Mouse (Mus musculus) stomach, postnatal 0 days (tissue): ENCODE measurements around the gene Stim1.

Experiments used
- CTCF ChIP-seq: IDR thresholded peaks from 2 replicates; pipeline ENCODE4 v1.5.1; 2016; ENCODE audit warnings: antibody characterized with exemption, low read depth, mild to moderate bottlenecking, moderate library complexity
- EP300 ChIP-seq: optimal IDR thresholded peaks from 2 replicates; pipeline ENCODE3; 2016; ENCODE audit warnings: antibody characterized with exemption

DNA sequence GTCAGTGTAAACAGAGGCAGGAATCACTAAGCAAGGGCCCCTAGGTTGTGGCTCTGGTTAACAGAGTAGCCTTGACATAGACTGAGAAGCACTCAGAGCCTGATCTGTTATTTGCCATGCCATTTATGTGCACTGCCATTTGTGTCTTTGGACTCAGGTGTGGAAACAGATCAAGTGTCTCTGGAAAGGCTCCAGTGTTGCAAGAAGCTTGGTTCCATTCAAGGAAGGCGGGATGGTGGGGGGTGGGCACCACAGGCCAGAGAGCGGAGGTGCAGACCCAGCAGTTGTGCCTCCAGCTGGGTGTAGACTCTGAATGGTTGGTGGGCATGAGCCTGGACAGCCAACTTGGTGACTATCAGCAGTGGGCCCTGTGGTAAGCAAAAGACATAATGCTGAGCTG, 154.4 kb downstream of the Stim1 start:
- TF ChIP-seq CTCF (no peak), EP300 (no peak)
